Mouse (Mus musculus) liver, embryonic 12.5 days (tissue): ENCODE measurements at regions not wholly inside any gene's neighbourhood (a gene's known extent, or its start where the extent isn't known, plus 50 kb on each side); places are given as distances from the start of the nearest gene placed in this dataset.

Experiments
- ATAC-seq: fragments of 200-750 bp; cut with Nextera tagmentation; 2 replicates; pipeline ENCODE4 v1.8.0; 2017; ENCODE audit warnings: moderate number of reproducible peaks, mild to moderate bottlenecking, moderate library complexity
- H3K27ac ChIP-seq: fragments of 300-500 bp; sonication (generic); 2 replicates; pipeline ENCODE4 v1.5.1; 2016; ENCODE audit warnings: mild to moderate bottlenecking
- H3K27me3 ChIP-seq: fragments of 300-500 bp; sonication (generic); replicated peaks from 2 replicates; pipeline ENCODE4 v1.6.1; 2016; ENCODE audit warnings: mild to moderate bottlenecking, moderate library complexity
- H3K36me3 ChIP-seq: fragments of 300-500 bp; sonication (generic); 2 replicates; pipeline ENCODE4 v1.6.1; 2016; ENCODE audit warnings: mild to moderate bottlenecking, moderate library complexity
- H3K4me1 ChIP-seq: fragments of 300-500 bp; sonication (generic); 2 replicates; pipeline ENCODE4 v1.6.1; 2016
- H3K4me2 ChIP-seq: fragments of 300-500 bp; sonication (generic); 2 replicates; pipeline ENCODE4 v1.6.1; 2016; ENCODE audit warnings: mild to moderate bottlenecking, moderate library complexity
- H3K4me3 ChIP-seq: fragments of 300-500 bp; sonication (generic); 2 replicates; pipeline ENCODE4 v1.5.1; 2016; ENCODE audit warnings: mild to moderate bottlenecking, moderate library complexity
- H3K9ac ChIP-seq: fragments of 300-500 bp; sonication (generic); 2 replicates; pipeline ENCODE4 v1.6.1; 2016; ENCODE audit warnings: mild to moderate bottlenecking, moderate library complexity
- H3K9me3 ChIP-seq: fragments of 300-500 bp; sonication (generic); replicated peaks from 2 replicates; pipeline ENCODE4 v1.6.1; 2016; ENCODE audit warnings: mild to moderate bottlenecking, moderate library complexity
- WGBS: fragments of 180-500 bp; shearing (Covaris S2); methylation state at CpG from one replicate; pipeline ENCODE4 v1.1.7; 2016; ENCODE audit not compliant: insufficient replicate concordance; 5-methylcytosine and 5-hydroxymethylcytosine counted together

DNA sequence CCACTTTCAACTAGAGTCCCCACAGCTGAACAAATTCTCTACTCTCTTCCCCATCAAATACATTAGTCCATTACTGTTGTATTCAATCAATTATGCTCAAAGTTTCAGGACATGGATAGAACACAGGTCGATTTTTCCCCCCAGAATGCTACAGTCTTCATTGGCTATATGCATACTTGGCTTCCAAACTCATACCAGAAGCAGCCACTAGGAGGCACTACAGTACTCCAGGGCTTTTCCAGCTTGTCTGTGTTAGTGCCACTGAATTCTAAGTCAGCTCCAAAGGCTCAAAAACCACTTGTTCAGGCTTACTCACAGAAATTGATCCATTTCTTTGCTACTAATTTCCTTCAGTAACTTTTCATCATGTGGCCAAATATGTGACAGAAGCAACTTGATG, 371.9 kb upstream of the Cdh4 start:
- no peak overlapping the region for H3K27ac ChIP-seq
- ATAC-seq = no peak
- WGBS = 26% methylated on average over 1 of the region's 1 CpGs

DNA sequence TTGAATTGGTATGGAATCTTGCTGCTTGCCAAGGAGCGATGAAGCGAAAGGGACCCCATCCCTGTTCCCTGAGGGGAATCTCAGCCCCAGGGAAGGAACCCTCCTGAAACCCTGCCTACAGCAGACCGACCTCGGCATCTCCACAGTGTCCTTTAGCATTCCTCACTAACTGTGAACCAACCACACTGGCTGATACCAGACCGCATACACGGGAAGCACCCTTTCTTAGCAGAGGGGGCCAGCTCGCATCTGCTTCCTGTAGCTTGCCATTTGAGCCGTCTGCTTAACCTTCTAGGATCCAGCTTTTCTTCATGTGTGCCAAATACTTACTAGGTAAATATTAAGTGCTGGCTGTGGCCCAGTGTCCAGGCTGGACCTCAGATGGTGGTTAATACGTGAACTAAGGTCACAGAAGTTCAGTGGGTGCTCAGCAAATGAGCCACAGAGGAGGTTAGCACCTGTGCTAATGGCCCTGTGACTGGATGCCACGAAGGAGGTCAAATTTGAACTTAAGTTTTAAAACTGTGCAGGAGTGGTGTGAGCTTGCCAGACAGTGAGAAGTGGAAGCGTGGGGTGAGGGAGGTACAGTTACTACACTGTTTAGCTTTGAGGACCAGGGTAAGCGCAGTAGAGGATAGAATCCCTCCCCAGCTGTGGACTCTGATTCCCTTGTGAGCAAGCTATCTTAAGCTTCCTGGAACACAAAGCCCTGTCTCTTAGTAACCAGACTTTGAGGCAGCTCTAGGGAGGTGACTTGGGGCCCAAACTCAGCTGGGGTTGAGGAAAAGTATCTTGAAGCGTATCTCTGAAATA, 361.6 kb upstream of the Cdh4 start:
- H3K4me3 ChIP-seq = no peak overlapping the region
- no peaks in the 10 kb centered on the region for H3K4me1 ChIP-seq
- H3K9ac ChIP-seq = no peak overlapping the region
- no peaks in the 10 kb centered on the region for H3K9me3 ChIP-seq
- ATAC-seq = no peak
- no peaks in the 10 kb centered on the region for H3K27me3 ChIP-seq
- H3K27ac ChIP-seq = no peak overlapping the region
- WGBS = 72% methylated on average over 13 of the region's 13 CpGs
- H3K36me3 ChIP-seq = no peaks in the 10 kb centered on the region
- no peak overlapping the region for H3K4me2 ChIP-seq

More for the DNA sequence above, 371.9 kb upstream of the Cdh4 start:
- no peak overlapping the region for H3K4me2 ChIP-seq
- no peaks in the 10 kb centered on the region for H3K9me3 ChIP-seq
- H3K4me3 ChIP-seq = no peak overlapping the region
- no peak overlapping the region for H3K9ac ChIP-seq
- H3K36me3 ChIP-seq = no peaks in the 10 kb centered on the region
- no peaks in the 10 kb centered on the region for H3K27me3 ChIP-seq
- H3K4me1 ChIP-seq = no peaks in the 10 kb centered on the region

DNA sequence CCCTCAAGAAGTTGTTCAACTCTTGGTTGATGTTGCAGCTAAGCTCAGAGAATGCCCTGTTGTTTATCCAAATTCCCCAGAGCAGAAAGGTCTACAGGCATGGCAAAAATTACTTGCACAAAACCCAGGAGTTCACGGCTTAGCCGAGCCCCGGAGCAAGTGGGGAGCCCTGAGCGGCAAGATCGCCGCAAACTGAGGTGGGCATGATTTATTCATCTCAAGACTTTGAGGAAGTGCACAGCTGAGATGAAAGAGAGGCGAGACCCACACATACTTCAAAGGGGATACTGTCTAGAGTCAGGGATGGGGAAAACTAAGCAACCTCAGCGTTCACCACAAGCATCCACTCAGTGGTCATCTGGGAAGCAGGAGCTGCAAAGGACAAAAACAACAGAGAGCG, 355.3 kb upstream of the Cdh4 start:
- no peaks in the 10 kb centered on the region for H3K27me3 ChIP-seq
- no peak overlapping the region for H3K9ac ChIP-seq
- H3K4me3 ChIP-seq = no peak overlapping the region
- H3K4me2 ChIP-seq = no peak overlapping the region
- no peak for ATAC-seq
- no peaks in the 10 kb centered on the region for H3K36me3 ChIP-seq
- 74% methylated on average over 9 of the region's 9 CpGs for WGBS
- H3K9me3 ChIP-seq = no peaks in the 10 kb centered on the region
- H3K27ac ChIP-seq = no peak overlapping the region
- H3K4me1 ChIP-seq = no peaks in the 10 kb centered on the region

DNA sequence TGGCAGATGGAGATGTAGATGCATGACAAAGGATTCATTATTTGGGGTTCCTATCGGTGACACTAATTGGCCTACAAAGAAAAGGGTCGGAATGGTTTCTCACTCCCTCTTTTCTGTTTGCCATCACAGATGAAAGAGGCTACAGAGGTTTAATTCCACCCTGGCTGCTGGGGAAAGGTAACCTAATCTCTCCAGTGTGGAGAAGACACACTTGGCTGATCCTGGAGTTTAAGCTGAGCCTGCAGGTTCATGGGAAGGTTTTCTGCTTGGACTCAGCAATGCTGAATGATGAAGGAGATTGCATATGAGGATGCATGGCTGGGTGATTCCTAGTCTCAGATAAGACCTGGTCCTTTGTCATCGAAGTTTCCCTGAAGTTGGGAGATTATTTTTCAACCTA, 350.8 kb upstream of the Cdh4 start:
- no peaks in the 10 kb centered on the region for H3K36me3 ChIP-seq
- no peaks in the 10 kb centered on the region for H3K9me3 ChIP-seq
- no peak overlapping the region for H3K9ac ChIP-seq
- no peak for ATAC-seq
- no peaks in the 10 kb centered on the region for H3K27me3 ChIP-seq
- 53% methylated on average over 3 of the region's 3 CpGs for WGBS
- no peak overlapping the region for H3K4me2 ChIP-seq
- H3K4me3 ChIP-seq = no peak overlapping the region
- H3K4me1 ChIP-seq = no peaks in the 10 kb centered on the region
- no peak overlapping the region for H3K27ac ChIP-seq

DNA sequence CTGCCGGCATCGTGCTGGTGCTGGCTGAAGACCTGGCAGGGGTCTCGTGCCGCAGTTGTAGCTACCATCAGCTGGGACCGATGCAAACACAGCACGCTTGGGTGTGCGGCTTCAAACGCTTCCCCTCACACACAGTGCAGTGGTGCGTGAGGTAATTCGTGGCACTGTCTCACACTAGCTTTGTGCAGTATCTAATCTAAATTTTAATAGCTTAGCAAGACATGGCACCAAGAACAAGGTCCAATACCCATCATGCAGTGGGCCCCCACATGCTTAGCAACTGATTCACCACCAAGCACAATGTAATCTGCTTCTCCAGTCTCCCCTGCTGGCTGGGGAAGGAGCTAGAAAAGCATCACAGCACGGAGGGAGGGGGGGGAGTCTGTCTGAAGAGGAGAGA, 348.2 kb upstream of the Cdh4 start:
- Histone ChIP-seq H3K9ac (no peak overlapping the region), H3K36me3 (no peaks in the 10 kb centered on the region), H3K4me3 (no peak overlapping the region), H3K9me3 (no peaks in the 10 kb centered on the region), H3K4me1 (no peaks in the 10 kb centered on the region), H3K27me3 (no peaks in the 10 kb centered on the region), H3K4me2 (no peak overlapping the region), H3K27ac (no peak overlapping the region)
- 68% methylated on average over 11 of the region's 11 CpGs for WGBS
- no peak for ATAC-seq

DNA sequence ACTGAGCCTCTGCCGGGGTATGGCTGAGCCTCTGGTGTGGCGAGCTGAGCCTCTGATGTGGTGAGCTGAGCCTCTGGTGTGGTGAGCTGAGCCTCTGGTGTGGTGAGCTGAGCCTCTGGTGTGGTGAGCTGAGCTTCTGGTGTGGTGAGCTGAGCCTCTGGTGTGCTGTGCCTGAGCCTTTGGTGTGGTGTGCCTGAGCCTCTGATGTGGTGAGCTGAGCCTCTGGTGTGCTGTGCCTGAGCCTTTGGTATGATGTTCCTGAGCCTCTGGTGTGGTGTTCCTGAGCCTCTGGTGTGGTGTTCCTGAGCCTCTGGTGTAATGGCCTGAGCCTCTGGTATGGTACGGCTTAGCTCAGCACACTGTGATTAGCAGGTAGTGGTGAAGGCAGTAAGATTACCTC, 346.2 kb upstream of the Cdh4 start:
- no peaks in the 10 kb centered on the region for H3K4me1 ChIP-seq
- no peaks in the 10 kb centered on the region for H3K36me3 ChIP-seq
- WGBS = 77% methylated on average over 3 of the region's 3 CpGs
- no peak overlapping the region for H3K4me3 ChIP-seq
- no peaks in the 10 kb centered on the region for H3K27me3 ChIP-seq
- no peak for ATAC-seq
- no peaks in the 10 kb centered on the region for H3K9me3 ChIP-seq
- no peak overlapping the region for H3K4me2 ChIP-seq
- H3K27ac ChIP-seq = no peak overlapping the region
- no peak overlapping the region for H3K9ac ChIP-seq

DNA sequence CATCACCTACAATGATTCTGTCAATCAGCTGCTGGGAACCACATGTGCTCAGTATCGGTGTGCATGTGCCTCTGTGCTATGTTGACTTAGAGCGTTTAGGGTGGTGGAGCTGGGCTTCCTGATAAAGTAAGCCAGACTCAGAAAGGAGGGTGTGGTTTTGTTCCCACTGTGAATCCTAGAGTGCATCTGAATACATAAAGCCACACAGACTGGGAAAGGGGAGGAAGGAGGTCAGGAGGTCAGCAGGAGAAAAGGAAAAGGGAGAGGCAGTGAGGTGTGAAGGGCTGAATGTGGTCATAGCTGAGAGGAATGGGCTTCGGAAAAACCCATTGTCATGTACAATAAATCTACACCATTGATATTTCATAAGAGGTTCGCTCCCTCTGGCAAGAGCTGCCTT, 345.4 kb upstream of the Cdh4 start:
- no peak for ATAC-seq
- H3K4me1 ChIP-seq = no peaks in the 10 kb centered on the region
- H3K9ac ChIP-seq = no peak overlapping the region
- H3K4me2 ChIP-seq = no peak overlapping the region
- no peaks in the 10 kb centered on the region for H3K9me3 ChIP-seq
- no peak overlapping the region for H3K4me3 ChIP-seq
- no peaks in the 10 kb centered on the region for H3K36me3 ChIP-seq
- no peaks in the 10 kb centered on the region for H3K27me3 ChIP-seq
- no peak overlapping the region for H3K27ac ChIP-seq
- 68% methylated on average over 4 of the region's 4 CpGs for WGBS

DNA sequence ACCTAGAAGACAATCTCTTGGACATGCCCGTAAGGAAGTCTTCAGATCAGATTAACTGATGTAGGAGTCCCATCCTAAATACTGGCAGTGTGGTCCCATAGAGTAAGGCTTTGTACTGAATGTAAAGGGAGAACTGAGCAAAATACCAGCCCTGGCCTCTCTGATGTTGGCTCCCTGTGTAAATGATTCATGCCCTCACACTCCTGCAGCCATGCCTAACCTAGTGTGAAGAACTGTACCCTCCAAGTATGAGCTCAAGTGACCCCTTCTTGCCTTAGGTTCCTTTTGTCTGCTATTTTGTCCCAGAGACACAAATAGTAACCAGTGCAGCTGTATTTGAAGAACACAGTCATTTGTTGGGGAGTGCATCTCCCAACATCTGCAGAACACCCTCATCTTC, 342.4 kb upstream of the Cdh4 start:
- Histone ChIP-seq H3K27ac (no peak overlapping the region), H3K27me3 (no peaks in the 10 kb centered on the region), H3K4me3 (no peak overlapping the region), H3K4me1 (no peaks in the 10 kb centered on the region), H3K9me3 (no peaks in the 10 kb centered on the region), H3K4me2 (no peak overlapping the region), H3K9ac (no peak overlapping the region), H3K36me3 (no peaks in the 10 kb centered on the region)
- ATAC-seq = no peak
- 59% methylated on average over 1 of the region's 1 CpGs for WGBS

DNA sequence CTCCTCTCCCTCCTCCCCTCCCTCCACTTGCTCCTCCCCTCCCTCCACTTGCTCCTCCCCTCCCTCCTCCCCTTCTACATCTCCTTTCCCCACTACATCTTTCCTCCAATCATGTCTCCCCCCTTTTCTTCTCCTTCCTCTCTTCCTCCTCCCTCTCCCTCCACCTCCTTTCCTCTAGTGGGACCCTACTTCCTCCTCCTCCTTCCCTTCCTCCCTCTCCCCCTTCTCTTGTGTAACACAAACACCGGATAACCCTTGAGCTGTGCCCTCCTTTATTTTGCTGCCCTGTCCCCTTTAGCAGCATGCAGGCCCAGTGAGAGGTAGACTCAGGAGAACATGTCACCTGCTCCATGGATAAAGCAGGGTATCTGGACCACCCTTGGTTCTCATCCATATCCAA, 339.1 kb upstream of the Cdh4 start:
- WGBS = 53% methylated on average over 1 of the region's 1 CpGs
- H3K27ac ChIP-seq = no peak overlapping the region
- no peaks in the 10 kb centered on the region for H3K9me3 ChIP-seq

DNA sequence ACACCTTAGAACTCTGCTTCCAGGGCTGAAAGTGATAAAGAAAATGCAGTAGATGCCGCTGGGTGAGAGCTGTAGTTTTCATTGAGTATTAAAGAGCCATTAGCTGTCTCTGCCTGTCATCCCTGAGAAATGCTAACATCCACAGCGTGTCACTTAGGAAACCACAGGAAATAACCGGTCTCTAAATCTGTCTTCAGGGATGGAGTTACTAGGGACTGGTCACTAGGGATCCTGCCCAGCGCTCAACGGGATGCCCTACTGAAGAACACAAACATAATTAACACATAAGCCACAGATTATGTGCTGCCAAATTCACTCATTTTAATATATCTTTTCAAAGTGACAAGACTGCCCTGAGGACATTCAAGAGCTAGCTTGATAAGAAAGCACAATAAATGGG, 329.3 kb upstream of the Cdh4 start:
- H3K4me1 ChIP-seq = no peaks in the 10 kb centered on the region
- no peak overlapping the region for H3K27ac ChIP-seq
- H3K4me2 ChIP-seq = no peak overlapping the region
- H3K27me3 ChIP-seq = no peaks in the 10 kb centered on the region
- no peaks in the 10 kb centered on the region for H3K9me3 ChIP-seq
- 37% methylated on average over 5 of the region's 5 CpGs for WGBS
- ATAC-seq = no peak
- no peaks in the 10 kb centered on the region for H3K36me3 ChIP-seq
- H3K9ac ChIP-seq = no peak overlapping the region
- no peak overlapping the region for H3K4me3 ChIP-seq

More for the DNA sequence above, 339.1 kb upstream of the Cdh4 start:
- Histone ChIP-seq H3K9ac (no peak overlapping the region), H3K27me3 (no peaks in the 10 kb centered on the region), H3K4me1 (no peaks in the 10 kb centered on the region), H3K4me2 (no peak overlapping the region), H3K36me3 (no peaks in the 10 kb centered on the region), H3K4me3 (no peak overlapping the region)
- no peak for ATAC-seq

DNA sequence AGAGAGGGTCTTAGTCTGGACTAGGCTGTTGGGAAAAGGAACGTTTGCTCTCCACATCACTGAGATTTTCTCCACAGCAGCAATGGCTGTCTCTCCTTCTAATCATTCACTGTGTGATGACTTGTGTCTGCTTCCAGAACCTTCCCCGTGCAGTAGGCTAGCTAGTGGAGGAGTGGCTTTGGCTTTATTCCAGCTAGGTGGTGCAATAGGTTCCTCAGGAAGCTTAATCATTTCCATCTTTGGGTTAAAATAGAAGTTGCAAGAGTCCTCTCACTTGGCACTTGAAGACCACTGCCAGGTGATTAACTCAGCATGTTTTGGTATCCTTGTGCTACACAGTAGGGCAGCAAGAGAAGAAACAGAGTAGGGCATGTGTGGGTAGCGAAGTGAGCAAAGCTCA, 314.2 kb upstream of the Cdh4 start:
- Histone ChIP-seq H3K4me1 (no peaks in the 10 kb centered on the region), H3K27me3 (no peaks in the 10 kb centered on the region), H3K27ac (no peak overlapping the region), H3K36me3 (no peaks in the 10 kb centered on the region), H3K9ac (no peak overlapping the region), H3K4me2 (no peak overlapping the region), H3K4me3 (no peak overlapping the region), H3K9me3 (no peaks in the 10 kb centered on the region; the same call in 1 of the 2 replicates)
- no peak for ATAC-seq
- WGBS = 68% methylated on average over 3 of the region's 3 CpGs

DNA sequence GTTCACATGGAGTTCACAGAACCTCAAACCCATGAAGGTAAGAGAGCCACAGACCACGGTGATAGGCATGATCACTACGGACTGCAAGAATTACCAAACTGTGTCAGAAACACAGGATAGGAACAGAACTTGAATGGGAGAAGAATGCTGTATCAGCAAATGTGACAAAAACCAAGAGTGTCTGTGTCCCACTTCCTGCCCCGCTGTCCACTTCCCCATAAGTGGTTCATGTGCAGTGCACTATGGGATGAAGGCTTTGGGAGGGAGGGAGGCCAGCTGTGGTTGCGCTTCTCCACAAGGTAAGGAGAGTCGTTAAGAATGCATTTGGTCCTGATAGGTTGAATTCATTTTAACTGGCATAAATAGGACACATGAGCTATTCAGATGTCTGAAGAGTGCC, 313.8 kb upstream of the Cdh4 start:
- ATAC-seq = no peak
- H3K27ac ChIP-seq = no peak overlapping the region
- H3K4me3 ChIP-seq = no peak overlapping the region
- H3K27me3 ChIP-seq = no peaks in the 10 kb centered on the region
- no peak overlapping the region for H3K4me2 ChIP-seq
- 59% methylated on average over 5 of the region's 5 CpGs for WGBS
- no peak overlapping the region for H3K9ac ChIP-seq
- H3K9me3 ChIP-seq = no peaks in the 10 kb centered on the region; the same call in 1 of the 2 replicates
- no peaks in the 10 kb centered on the region for H3K36me3 ChIP-seq
- no peaks in the 10 kb centered on the region for H3K4me1 ChIP-seq

DNA sequence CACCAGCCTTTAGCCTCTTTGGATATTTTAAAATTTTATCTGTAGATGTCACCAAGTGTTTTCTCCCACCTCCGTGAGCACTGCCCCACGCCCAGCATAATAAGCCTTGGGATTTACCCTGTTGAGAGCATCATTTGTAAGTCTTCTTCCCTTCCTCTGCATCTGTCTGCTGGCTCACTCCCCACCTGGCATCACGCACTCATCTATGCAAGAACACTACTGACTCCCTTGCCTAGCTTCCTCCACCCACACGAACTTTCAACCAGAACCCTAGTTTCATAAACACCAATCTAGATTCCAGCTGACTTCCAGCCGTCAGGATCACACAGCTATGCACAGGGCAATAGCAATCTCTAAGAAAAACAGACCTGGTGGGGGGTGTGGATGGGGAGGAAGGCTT, 311.2 kb upstream of the Cdh4 start:
- Histone ChIP-seq H3K9ac (no peak overlapping the region), H3K4me1 (no peaks in the 10 kb centered on the region), H3K36me3 (no peaks in the 10 kb centered on the region), H3K9me3 (no peaks in the 10 kb centered on the region; the same call in 1 of the 2 replicates), H3K27ac (no peak overlapping the region), H3K27me3 (no peaks in the 10 kb centered on the region), H3K4me2 (no peak overlapping the region), H3K4me3 (no peak overlapping the region)
- WGBS = 49% methylated on average over 5 of the region's 5 CpGs
- ATAC-seq = no peak
